Mouse (Mus musculus) neural tube, embryonic 13.5 days (tissue): ENCODE results near the gene Rngtt. TPM values are rescaled to one million over a fixed set of nuclear protein-coding genes. Genes with fewer than 3 reads are reported as not detected.
A peak's percentile ranks its signal among the peaks of the same experiment; 100 is the strongest.
"Not testable (repeated sequence)": the region's sequence is repeated elsewhere in the genome, so short reads cannot be mapped to it uniquely, and the experiment has no call there.

Source experiments
- ATAC-seq: fragments of 200-750 bp; cut with Nextera tagmentation; 2 replicates; pipeline ENCODE4 v1.8.0; 2017; ENCODE audit warnings: low read depth, mild to moderate bottlenecking, moderate TSS enrichment, moderate library complexity
- H3K27ac ChIP-seq: fragments of 300-500 bp; sonication (generic); replicated peaks from 2 replicates; pipeline ENCODE4 v1.5.1; 2015; ENCODE audit warnings: moderate library complexity, mild to moderate bottlenecking, inconsistent platforms
- H3K27me3 ChIP-seq: fragments of 300-500 bp; sonication (generic); 2 replicates; pipeline ENCODE4 v1.6.1; 2015; ENCODE audit warnings: mild to moderate bottlenecking, inconsistent platforms
- H3K36me3 ChIP-seq: fragments of 300-500 bp; sonication (generic); 2 replicates; pipeline ENCODE4 v1.6.1; 2015; ENCODE audit warnings: mild to moderate bottlenecking, inconsistent platforms
- H3K4me1 ChIP-seq: fragments of 300-500 bp; sonication (generic); replicated peaks from 2 replicates; pipeline ENCODE4 v1.6.1; 2015; ENCODE audit warnings: inconsistent platforms
- H3K4me2 ChIP-seq: fragments of 300-500 bp; sonication (generic); 2 replicates; pipeline ENCODE4 v1.6.1; 2015; ENCODE audit warnings: inconsistent platforms, mild to moderate bottlenecking, moderate library complexity
- H3K4me3 ChIP-seq: fragments of 300-500 bp; sonication (generic); 2 replicates; pipeline ENCODE4 v1.5.1; 2015; ENCODE audit warnings: mild to moderate bottlenecking, inconsistent platforms
- H3K9ac ChIP-seq: fragments of 300-500 bp; sonication (generic); 2 replicates; pipeline ENCODE4 v1.6.1; 2015; ENCODE audit warnings: moderate library complexity, mild to moderate bottlenecking, inconsistent platforms
- H3K9me3 ChIP-seq: fragments of 300-500 bp; sonication (generic); 2 replicates; pipeline ENCODE4 v1.6.1; 2016; ENCODE audit warnings: inconsistent platforms
- WGBS: fragments of 180-500 bp; shearing (Covaris S2); methylation state at CpG from one replicate; pipeline ENCODE4 v1.1.7; 2015; 5-methylcytosine and 5-hydroxymethylcytosine counted together
- polyA plus RNA-seq: library from polyadenylated mRNA; unstranded; fragments of >200 nt; fragmentation: Nextera tagmentation; extraction: Ambion mirVana; gene quantifications from 2 replicates; pipeline ENCODE4 v1.2.1, GENCODE M21; 2015

The Rngtt gene
- polyA plus RNA-seq, 1 experiment from 2014 or later, result 28.0 TPM

DNA sequence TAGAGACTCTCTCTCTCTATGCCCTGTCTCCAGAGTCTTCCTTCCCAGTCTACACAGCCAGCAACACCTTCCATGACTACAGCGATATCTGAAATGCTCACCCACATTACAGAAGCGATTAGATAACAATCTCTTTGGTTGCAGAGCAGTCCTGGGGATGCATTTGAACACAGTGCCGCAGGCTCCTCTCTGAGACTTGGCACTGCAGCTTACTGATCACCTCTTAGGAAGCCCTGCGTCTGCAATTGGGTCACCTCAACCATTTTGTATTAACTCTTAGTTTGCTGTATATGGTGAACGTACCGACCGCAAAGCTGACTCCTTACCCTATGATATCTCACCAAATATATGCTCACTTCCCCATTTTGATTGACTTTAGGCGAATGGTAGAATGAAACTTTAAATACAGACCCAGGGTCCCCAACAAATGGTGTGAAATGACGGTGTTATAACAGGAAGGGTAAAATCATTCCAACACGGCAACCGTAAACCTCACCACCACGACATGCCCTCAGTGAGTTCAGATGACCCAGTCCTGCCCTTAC, 20.9 kb upstream of the Rngtt start:
- Histone ChIP-seq H3K27ac (no peak overlapping the region), H3K9me3 (no peaks in the 10 kb centered on the region), H3K4me3 (no peak overlapping the region), H3K36me3 (no peaks in the 10 kb centered on the region), H3K4me2 (no peak overlapping the region), H3K27me3 (no peaks in the 10 kb centered on the region), H3K9ac (no peak overlapping the region), H3K4me1 (no peaks in the 10 kb centered on the region)
- ATAC-seq, result no peak
- WGBS, result 92% methylated on average over 12 of the region's 12 CpGs

DNA sequence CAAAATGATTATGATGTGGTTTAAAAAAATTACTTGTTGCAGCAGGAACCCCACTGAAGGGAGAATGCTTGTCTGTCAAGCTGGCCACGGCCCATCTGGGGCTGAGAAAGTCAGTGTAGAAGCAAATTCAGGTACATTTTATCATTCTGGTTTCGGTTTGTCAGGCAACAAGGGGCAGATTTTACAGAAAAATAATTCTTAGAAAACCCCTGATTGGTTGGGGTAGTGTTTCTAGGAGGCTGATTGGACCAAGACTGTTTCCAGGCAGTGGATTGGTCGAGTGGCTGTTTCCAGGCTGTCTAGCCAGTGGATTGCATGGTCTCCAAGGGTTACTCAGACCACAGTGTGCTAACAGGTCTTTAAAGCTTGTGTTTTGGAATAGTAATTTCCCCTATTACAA, 20.1 kb upstream of the Rngtt start, which contains the start of gene Pnrc1:
TSS of gene Pnrc1 (minus strand) at position 162 of the 400 bp plus-strand sequence.
- Histone ChIP-seq H3K36me3 (no peaks in the 10 kb centered on the region), H3K4me1 (no peaks in the 10 kb centered on the region), H3K4me2 (no peak within 1 kb of the TSS), H3K4me3 (no peak within 1 kb of the TSS), H3K9me3 (no peaks in the 10 kb centered on the region), H3K9ac (no peak within 1 kb of the TSS), H3K27ac (no peak within 1 kb of the TSS), H3K27me3 (no peaks in the 10 kb centered on the region)
- no peak for ATAC-seq
- 71% methylated on average over 3 of the region's 3 CpGs for WGBS

DNA sequence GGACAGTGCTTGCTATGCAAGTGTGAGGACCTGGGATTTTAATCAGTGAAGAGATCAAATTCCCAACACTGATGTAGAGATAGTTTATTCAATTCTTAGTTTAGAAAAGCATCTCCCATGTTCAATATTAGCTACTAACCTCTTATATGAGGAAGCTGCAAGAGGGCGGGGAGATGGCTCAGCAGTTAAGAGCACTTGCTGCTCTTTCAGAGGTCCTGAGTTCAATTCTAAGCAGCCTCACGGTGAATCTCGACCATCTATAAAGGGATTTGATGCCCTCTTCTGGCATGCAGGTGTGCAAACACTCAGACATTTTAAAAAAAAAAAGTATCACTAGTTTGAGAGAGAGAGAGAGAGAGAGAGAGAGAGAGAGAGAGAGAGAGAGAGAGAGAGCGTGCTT, 19.2 kb upstream of the Rngtt start:
- Histone ChIP-seq H3K36me3 (no peaks in the 10 kb centered on the region), H3K27me3 (no peaks in the 10 kb centered on the region), H3K4me3 (no peak overlapping the region), H3K9ac (no peak overlapping the region), H3K27ac (no peak overlapping the region), H3K9me3 (no peaks in the 10 kb centered on the region), H3K4me2 (no peak overlapping the region), H3K4me1 (no peaks in the 10 kb centered on the region)
- 55% methylated on average over 4 of the region's 4 CpGs for WGBS
- no peak for ATAC-seq

DNA sequence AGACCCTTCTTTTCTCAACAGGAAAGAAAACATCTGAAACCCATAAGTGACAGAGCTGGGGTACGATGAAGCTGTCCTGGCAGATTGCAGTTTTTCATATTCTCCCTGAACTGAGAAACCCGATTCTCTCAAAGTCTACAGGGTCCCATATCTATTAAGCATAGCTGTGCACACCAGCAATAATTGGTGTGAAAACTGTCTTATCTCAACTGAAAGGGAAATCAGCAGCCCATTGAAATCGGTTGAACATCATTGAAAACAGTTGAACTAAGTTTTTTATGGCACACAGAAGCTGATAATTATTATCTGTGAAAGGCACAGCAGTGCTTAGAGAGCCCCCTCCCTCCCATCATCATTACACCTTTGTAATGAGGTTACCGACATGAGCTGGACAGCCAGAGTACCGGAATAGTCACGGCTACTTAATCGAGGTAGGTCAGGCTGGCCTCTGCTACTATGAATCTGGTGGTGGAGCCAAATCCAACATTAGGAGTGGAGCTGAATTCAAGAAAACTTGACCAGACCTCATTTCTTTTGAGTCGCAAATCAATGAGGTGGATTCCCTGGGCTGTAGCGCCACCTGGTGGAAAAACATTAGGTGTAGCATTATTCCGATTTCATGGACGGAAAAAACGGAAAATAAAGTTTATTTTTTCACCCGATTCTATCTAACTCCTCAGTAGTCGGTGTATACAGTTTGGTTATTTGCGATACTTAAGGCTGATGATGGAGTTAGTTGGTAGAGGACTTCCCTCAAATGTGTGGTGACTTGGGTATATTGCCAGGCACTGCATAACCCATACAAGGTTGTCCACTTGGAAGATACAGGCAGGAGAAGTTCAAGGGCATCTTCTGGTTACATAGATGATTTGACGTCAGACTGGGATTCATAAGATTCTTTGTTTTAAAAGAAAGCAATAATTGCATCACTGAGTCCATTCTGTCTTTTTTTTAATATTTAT, 17.4 kb upstream of the Rngtt start:
- Histone ChIP-seq H3K27me3 (no peaks in the 10 kb centered on the region), H3K36me3 (no peaks in the 10 kb centered on the region), H3K4me1 (no peaks in the 10 kb centered on the region), H3K4me3 (no peak overlapping the region), H3K9me3 (no peaks in the 10 kb centered on the region), H3K9ac (no peak overlapping the region), H3K4me2 (no peak overlapping the region), H3K27ac (no peak overlapping the region)
- peak; percentile 36; the same call in 1 of the 2 replicates for ATAC-seq
- 26% methylated on average over 16 of the region's 16 CpGs for WGBS

DNA sequence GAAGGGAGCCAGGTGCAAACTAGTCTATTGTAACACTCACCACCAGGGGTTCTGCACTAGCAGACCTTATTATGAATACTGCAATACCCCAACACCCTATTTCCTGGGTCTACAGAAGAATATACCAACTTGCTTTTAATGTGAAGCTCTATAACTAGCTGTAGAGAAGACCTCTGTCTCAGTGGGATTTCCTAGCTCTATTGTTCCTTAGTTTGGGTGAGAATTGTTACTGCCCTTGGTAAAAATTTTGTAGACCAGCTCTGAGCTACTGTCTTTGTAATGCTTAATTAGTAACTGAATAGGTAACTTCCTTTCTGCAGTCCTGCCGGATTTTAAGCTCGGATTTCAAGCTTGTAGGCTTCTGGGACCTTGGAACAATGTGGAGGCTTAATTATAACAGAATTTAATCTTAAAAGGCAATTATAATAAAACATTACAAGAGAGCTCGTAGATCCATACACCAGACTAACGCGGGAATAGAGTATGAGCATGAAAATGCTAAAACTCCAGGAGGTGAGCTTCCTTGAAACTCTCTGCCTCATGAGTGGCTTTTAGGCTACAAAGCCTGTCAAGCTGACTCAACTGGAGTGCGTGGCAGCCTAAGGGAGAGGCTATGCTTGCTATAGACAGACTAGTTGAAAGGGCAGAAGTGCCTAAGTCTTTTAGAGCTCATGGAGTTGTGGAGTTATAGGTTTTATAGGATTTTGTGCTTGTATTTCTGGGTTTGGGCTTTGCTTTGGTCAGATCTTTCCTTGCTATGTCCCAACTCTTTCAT, 9.0 kb upstream of the Rngtt start:
- H3K4me3 ChIP-seq, H3K27me3 ChIP-seq, H3K9me3 ChIP-seq, H3K4me2 ChIP-seq, H3K36me3 ChIP-seq, H3K4me1 ChIP-seq, H3K27ac ChIP-seq, ATAC-seq, H3K9ac ChIP-seq: not testable (repeated sequence)
- 87% methylated on average over 6 of the region's 6 CpGs for WGBS

DNA sequence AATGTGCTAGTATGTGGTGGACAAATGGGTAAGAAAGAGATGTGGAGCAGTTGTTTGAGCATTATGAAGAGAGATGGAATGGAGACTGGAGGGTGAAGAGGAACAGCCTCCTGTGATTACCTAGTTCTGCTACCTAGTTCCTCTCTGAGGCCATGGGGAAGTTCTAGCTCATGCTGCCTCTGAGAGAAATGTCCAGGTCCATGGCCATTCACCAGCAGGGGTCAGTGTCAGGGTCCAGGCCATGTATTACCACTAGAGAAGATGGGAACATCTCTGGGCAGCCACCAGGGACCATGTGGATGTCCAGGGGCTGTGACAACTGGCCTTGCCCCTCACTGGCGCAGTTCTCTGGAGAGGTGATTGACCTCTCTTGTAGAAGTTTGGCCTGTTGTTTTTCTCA, 7.1 kb upstream of the Rngtt start:
- Histone ChIP-seq H3K4me1 (no peaks in the 10 kb centered on the region), H3K27me3 (no peaks in the 10 kb centered on the region), H3K9ac (no peak overlapping the region), H3K4me3 (no peak overlapping the region), H3K27ac (no peak overlapping the region), H3K9me3 (no peaks in the 10 kb centered on the region), H3K4me2 (no peak overlapping the region), H3K36me3 (no peaks in the 10 kb centered on the region)
- ATAC-seq, result no peak
- 92% methylated on average over 1 of the region's 1 CpGs for WGBS

DNA sequence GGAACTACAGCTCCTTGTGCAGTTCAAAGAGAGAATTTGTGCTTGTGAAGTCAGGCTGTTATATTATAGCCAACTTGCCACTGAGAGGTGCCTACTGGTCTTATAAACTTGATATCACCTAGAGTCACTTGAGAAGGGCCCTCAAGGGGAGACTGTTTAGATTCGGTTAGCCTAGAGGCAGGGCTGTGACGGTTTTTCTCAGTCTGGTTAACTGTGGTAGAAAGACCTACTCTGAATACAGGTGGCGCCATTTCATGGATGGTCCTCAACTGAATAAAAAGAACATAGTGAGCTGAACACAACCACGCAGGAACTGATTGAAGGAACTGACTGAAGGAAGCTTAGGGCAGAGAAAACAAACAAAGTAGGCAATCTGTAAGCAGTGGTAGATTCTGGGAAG, 3.0 kb upstream of the Rngtt start:
- Histone ChIP-seq H3K4me1 (peaks cover 15% of the 10 kb centered on the region), H3K4me3 (no peak overlapping the region), H3K27me3 (no peaks in the 10 kb centered on the region), H3K36me3 (no peaks in the 10 kb centered on the region), H3K27ac (no peak overlapping the region), H3K9me3 (no peaks in the 10 kb centered on the region), H3K4me2 (no peak overlapping the region), H3K9ac (no peak overlapping the region)
- no peak for ATAC-seq
- 76% methylated on average over 4 of the region's 4 CpGs for WGBS

DNA sequence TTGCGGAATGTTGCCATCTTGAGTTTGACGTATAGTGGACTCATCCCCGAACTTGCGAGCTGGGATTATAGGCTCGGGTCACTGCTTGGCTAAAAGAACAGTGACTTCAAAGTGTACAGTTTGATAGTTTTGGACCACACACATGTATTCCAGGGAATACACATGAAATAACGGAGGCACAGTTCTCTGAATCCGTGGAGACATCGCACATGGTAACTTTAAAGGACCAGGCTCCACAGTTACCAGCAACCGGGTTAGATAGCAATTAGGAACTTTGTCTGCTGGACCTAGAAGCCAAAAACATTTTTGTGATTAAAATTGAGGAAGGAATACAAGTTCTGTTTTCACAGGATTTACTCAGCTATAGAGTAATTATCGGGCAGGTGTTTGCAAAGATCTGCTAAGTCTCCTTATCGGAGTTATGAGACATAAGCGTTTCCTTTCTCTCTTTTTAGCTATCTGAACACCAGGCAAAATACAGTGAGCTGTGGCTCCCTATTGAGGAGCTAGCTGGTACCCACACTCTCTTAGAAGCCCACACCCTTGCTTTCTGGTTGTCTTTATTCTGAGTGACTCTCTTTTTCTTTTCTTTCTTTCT, 828 bp downstream of the Rngtt start:
- peak overlapping the region; percentile 81 for H3K4me2 ChIP-seq
- ATAC-seq, result no peak
- H3K9me3 ChIP-seq, result no peaks in the 10 kb centered on the region
- peak overlapping the region; percentile 91 for H3K9ac ChIP-seq
- WGBS, result 22% methylated on average over 12 of the region's 12 CpGs
- H3K27me3 ChIP-seq, result no peaks in the 10 kb centered on the region
- no peaks in the 10 kb centered on the region for H3K36me3 ChIP-seq
- H3K27ac ChIP-seq, result no peak overlapping the region
- H3K4me3 ChIP-seq, result peak overlapping the region; percentile 80
- peaks cover 16% of the 10 kb centered on the region for H3K4me1 ChIP-seq

DNA sequence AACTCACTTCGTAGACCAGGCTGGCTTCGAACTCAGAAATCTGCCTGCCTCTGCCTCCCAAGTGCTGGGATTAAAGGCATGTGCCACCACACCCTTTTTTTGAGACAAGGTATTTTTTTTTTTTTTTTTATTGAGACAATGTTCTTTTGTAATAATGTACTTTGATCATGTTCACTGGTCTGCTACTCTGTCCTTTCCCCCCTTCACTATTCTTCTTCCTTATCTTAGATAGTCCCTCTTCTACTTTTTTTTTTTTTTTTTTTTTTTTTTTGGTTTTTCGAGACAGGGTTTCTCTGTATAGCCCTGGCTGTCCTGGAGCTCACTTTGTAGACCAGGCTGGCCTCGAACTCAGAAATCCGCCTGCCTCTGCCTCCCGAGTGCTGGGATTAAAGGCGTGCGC, 4.0 kb downstream of the Rngtt start:
- H3K4me3 ChIP-seq, ATAC-seq, H3K27ac ChIP-seq, H3K36me3 ChIP-seq, H3K4me2 ChIP-seq, H3K9me3 ChIP-seq, H3K9ac ChIP-seq, H3K27me3 ChIP-seq: not testable (repeated sequence)
- peaks cover 16% of the 10 kb centered on the region for H3K4me1 ChIP-seq
- 95% methylated on average over 6 of the region's 8 CpGs for WGBS

DNA sequence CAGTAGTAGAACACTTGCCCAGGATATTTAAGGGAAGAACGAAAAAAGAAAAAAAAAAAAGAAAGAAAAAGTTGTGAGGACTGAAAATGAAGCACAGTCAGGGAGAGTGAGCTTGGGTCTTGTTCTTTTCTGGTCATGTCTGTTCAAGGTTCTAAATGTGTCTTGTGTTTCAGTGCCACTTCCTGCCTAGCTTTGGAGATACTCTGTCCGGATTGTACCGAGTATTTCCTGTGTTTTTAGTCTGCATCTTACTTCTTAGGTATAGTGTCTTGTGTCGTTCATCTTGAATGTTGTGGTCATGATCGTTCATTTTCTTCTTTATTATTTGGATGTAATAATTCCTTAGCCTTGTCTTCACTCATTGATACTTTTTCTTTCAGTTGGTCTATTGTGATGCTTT, 5.7 kb downstream of the Rngtt start:
- no peak overlapping the region for H3K9ac ChIP-seq
- no peak overlapping the region for H3K27ac ChIP-seq
- H3K36me3 ChIP-seq, result 0 out of 2 replicates have a peak, but pooled peaks cover 6% of the 10 kb centered on the region
- no peak overlapping the region for H3K4me2 ChIP-seq
- H3K27me3 ChIP-seq, result no peaks in the 10 kb centered on the region
- peaks cover 14% of the 10 kb centered on the region for H3K4me1 ChIP-seq
- 84% methylated on average over 5 of the region's 5 CpGs for whole genome bisulfite sequencing
- no peaks in the 10 kb centered on the region for H3K9me3 ChIP-seq
- ATAC-seq, result no peak
- H3K4me3 ChIP-seq, result no peak overlapping the region

DNA sequence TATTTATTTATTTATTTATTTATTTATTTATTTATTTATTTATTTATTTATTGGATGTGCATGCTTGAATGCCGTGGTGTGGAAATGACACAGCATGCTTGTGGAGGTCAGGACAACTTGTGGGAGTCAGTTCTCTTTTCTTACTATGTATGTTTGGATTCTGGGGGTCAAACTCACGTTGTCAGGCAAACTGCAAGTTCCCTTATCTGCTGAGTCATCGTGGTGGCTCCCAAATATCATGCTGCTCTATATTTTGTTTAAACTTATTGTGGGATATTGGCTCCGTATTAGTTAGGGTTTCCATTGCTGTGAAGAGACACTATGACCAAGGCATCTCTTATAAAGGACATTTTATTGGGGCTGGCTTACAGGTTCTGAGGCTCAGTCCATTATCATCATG, 21.0 kb downstream of the Rngtt start:
- Histone ChIP-seq H3K9ac (no peak overlapping the region), H3K9me3 (no peaks in the 10 kb centered on the region), H3K27ac (no peak overlapping the region), H3K27me3 (no peaks in the 10 kb centered on the region), H3K4me3 (no peak overlapping the region), H3K4me1 (no peaks in the 10 kb centered on the region), H3K36me3 (peaks cover 62% of the 10 kb centered on the region), H3K4me2 (no peak overlapping the region)
- WGBS, result 97% methylated on average over 4 of the region's 4 CpGs
- ATAC-seq, result no peak

DNA sequence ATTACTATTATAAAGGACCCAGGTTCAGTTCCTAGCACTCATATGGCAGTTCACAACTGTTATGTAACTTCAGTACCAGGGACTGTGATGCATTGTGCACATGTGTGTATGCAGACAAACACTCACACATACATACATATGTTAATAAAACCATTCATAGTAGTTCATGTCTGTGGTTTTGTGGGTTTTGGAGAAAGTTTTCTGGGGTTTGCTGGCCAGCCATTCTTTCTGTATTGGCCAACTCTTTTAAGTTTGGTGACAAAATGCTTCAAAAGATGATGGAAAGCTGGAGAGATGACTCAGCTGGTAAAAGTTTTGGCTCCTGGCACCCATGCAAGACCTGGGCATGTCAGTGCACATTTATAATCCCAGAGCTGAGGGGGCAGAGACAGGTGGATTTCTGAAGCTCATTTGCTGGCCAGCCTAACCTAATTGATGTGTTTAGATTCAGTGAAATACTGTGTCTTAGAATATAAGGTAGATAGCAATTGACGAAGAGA, 22.9 kb downstream of the Rngtt start:
- 96% methylated on average over 1 of the region's 1 CpGs for whole genome bisulfite sequencing
- Histone ChIP-seq H3K27me3 (no peaks in the 10 kb centered on the region), H3K9ac (no peak overlapping the region), H3K27ac (no peak overlapping the region), H3K36me3 (peaks cover 55% of the 10 kb centered on the region), H3K4me2 (no peak overlapping the region), H3K4me1 (no peaks in the 10 kb centered on the region), H3K9me3 (no peaks in the 10 kb centered on the region), H3K4me3 (no peak overlapping the region)
- ATAC-seq, result no peak
